Mouse (Mus musculus) forebrain, embryonic 14.5 days (tissue): ENCODE measurements at regions not wholly inside any gene's neighbourhood (a gene's known extent, or its start where the extent isn't known, plus 50 kb on each side); places are given as distances from the start of the nearest gene placed in this dataset.

Experiments used
- ATAC-seq: fragments of 200-750 bp; cut with Nextera tagmentation; 2 replicates; pipeline ENCODE4 v1.8.0; 2017; ENCODE audit warnings: mild to moderate bottlenecking, moderate library complexity
- DNase-seq: peaks from one replicate; pipeline ENCODE4 v3.0.0-alpha.2; 2015; ENCODE audit warnings: low spot score
- H3K27ac ChIP-seq: fragments of 300-500 bp; sonication (generic); 2 replicates; pipeline ENCODE4 v1.5.1; 2014; ENCODE audit warnings: low read depth, mild to moderate bottlenecking, control low read depth, low read length, moderate library complexity
- H3K27me3 ChIP-seq: fragments of 300-500 bp; sonication (generic); replicated peaks from 2 replicates; pipeline ENCODE4 v1.6.1; 2014; ENCODE audit warnings: low read length, control low read depth, mixed read lengths; ENCODE audit not compliant: control insufficient read depth, insufficient read depth
- H3K36me3 ChIP-seq: fragments of 300-500 bp; sonication (generic); 2 replicates; pipeline ENCODE4 v1.6.1; 2014; ENCODE audit warnings: low read length, control low read depth; ENCODE audit not compliant: control insufficient read depth, insufficient read depth
- H3K4me1 ChIP-seq: fragments of 300-500 bp; sonication (generic); 2 replicates; pipeline ENCODE4 v1.6.1; 2014; ENCODE audit warnings: antibody characterized with exemption, low read length, control low read depth; ENCODE audit not compliant: control insufficient read depth, insufficient read depth
- H3K4me2 ChIP-seq: fragments of 300-500 bp; sonication (generic); 2 replicates; pipeline ENCODE4 v1.6.1; 2014; ENCODE audit warnings: mild to moderate bottlenecking, control low read depth, low read length
- H3K4me3 ChIP-seq: fragments of 300-500 bp; sonication (generic); 2 replicates; pipeline ENCODE4 v1.5.1; 2014; ENCODE audit warnings: low read depth, low read length, control low read depth
- H3K9ac ChIP-seq: fragments of 300-500 bp; sonication (generic); 2 replicates; pipeline ENCODE4 v1.6.1; 2014; ENCODE audit warnings: mild to moderate bottlenecking, low read length, control low read depth, moderate library complexity
- H3K9me3 ChIP-seq: fragments of 300-500 bp; sonication (generic); replicated peaks from 2 replicates; pipeline ENCODE4 v1.6.1; 2016; ENCODE audit warnings: low read length, control low read depth, mixed read lengths; ENCODE audit not compliant: control insufficient read depth
- WGBS: fragments of 180-500 bp; shearing (Covaris S2); extraction: QIAGEN DNeasy Blood & Tissue Kit; methylation state at CpG from one replicate; pipeline ENCODE4 v1.1.7; 2014; 5-methylcytosine and 5-hydroxymethylcytosine counted together

DNA sequence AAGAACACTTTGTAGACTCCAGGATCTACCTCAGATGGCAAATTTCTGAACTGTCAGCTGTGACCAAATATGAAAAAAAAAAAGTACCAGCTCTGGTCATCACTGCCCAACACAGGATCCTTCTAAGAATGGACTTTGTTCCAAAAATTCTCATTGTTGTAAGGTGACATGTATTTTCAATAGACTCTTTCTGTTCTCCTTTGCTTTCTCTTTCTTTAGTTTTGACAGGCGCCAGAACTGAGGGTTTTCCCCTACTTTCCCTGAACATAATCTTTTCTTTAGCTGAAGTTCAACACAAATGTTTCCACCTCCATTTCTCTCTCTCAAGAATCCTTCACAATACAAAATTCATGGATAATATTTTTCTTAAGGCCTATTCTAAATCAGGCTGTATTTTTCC lies 579.1 kb upstream of the C030005K15Rik start:
- no peaks in the 10 kb centered on the region for H3K36me3 ChIP-seq
- H3K9ac ChIP-seq, result no peak overlapping the region
- no peaks in the 10 kb centered on the region for H3K27me3 ChIP-seq
- H3K4me3 ChIP-seq, result no peak overlapping the region
- no peak overlapping the region for H3K27ac ChIP-seq
- H3K4me2 ChIP-seq, result no peak overlapping the region
- 88% methylated on average over 1 of the region's 1 CpGs for WGBS
- ATAC-seq (no peak), DNase-seq (no peak)
- H3K4me1 ChIP-seq, result no peaks in the 10 kb centered on the region
- H3K9me3 ChIP-seq, result no peaks in the 10 kb centered on the region

- DNase-seq, result no peak
- no peaks in the 10 kb centered on the region for H3K9me3 ChIP-seq
- H3K4me2 ChIP-seq, result no peak overlapping the region
- no peaks in the 10 kb centered on the region for H3K27me3 ChIP-seq
- 84% methylated on average over 3 of the region's 3 CpGs for WGBS
- H3K4me1 ChIP-seq, result no peaks in the 10 kb centered on the region
- H3K27ac ChIP-seq, result no peak overlapping the region
- no peaks in the 10 kb centered on the region for H3K36me3 ChIP-seq
- H3K4me3 ChIP-seq, result no peak overlapping the region
- no peak overlapping the region for H3K9ac ChIP-seq
- no peak for ATAC-seq
These were observed 583.1 kb upstream of the C030005K15Rik start for GRCm38 (mm10) chr10:98309667-98310066.

DNA sequence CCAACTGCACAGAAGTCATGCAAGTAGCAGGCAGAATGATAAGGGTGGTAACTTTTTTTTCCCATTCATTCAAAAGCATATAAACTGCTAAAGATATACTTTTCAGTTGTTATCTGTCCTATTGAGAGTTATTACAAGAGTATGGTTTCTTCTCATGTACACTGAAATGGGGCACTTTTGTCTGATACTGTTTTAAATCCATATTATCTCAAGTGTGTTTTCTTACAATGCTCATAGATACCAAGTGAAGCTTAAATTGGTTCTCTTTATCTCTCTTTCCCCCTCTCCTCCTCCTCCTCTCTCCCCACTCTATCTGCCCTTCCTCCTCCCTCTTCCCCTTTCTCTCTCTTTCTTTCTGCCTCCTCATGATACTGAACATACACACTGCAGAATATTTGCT lies 584.8 kb upstream of the C030005K15Rik start:
- no peaks in the 10 kb centered on the region for H3K27me3 ChIP-seq
- H3K4me3 ChIP-seq, result no peak overlapping the region
- H3K9me3 ChIP-seq, result no peaks in the 10 kb centered on the region
- ATAC-seq (no peak), DNase-seq (no peak)
- H3K9ac ChIP-seq, result no peak overlapping the region
- H3K27ac ChIP-seq, result no peak overlapping the region
- H3K36me3 ChIP-seq, result no peaks in the 10 kb centered on the region
- no peak overlapping the region for H3K4me2 ChIP-seq
- no peaks in the 10 kb centered on the region for H3K4me1 ChIP-seq

DNA sequence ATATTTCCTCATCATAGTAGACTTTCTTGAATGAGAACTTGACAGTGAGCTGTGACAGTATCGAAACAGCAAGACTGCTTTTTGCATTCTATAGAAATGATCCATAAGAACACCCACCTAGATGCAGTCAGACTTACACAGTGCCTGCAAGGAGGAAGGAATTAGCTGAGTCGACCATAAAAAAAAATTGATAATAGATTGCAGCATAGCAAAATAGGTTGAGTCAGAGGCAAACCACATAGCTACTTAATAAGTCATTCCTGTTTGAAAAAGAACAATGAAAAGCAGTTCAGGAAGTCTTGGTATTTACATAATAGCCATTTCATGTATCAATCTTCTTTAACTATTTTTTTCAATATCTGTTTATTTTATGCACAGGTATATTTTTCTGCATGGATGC lies 591.9 kb upstream of the C030005K15Rik start:
- 83% methylated on average over 2 of the region's 2 CpGs for WGBS
- Histone ChIP-seq H3K27ac (no peak overlapping the region), H3K4me3 (no peak overlapping the region), H3K9ac (no peak overlapping the region), H3K4me1 (no peaks in the 10 kb centered on the region), H3K9me3 (no peaks in the 10 kb centered on the region), H3K36me3 (no peaks in the 10 kb centered on the region), H3K4me2 (no peak overlapping the region), H3K27me3 (no peaks in the 10 kb centered on the region)
- DNase-seq, result no peak
- no peak for ATAC-seq

DNA sequence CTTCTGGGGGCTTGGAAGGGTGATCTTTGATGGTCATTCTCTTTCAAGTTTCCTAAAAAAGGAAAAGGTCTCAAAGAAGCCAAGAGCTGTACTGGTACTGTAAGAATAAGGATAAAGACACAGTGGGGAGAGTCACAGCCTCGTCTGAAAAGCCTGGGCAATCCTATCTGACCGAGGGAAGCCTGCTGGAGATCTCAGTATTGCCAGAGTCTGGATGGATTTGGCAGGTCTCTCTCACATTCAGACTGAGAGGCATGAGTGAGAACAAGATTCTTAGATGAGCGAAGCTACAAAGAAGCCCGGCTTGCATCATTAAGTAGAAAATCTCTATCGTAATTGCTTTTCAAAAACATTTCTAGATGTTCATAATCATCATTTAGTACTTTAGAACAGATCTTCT lies 590.4 kb upstream of the Atp2b1 start:
- H3K27me3 ChIP-seq, result no peaks in the 10 kb centered on the region
- H3K4me2 ChIP-seq, result no peak overlapping the region
- ATAC-seq, result no peak
- H3K36me3 ChIP-seq, result no peaks in the 10 kb centered on the region
- no peaks in the 10 kb centered on the region for H3K9me3 ChIP-seq
- no peaks in the 10 kb centered on the region for H3K4me1 ChIP-seq
- H3K4me3 ChIP-seq, result no peak overlapping the region
- WGBS, result 82% methylated on average over 5 of the region's 5 CpGs
- no peak overlapping the region for H3K27ac ChIP-seq
- DNase-seq, result no peak
- no peak overlapping the region for H3K9ac ChIP-seq

DNA sequence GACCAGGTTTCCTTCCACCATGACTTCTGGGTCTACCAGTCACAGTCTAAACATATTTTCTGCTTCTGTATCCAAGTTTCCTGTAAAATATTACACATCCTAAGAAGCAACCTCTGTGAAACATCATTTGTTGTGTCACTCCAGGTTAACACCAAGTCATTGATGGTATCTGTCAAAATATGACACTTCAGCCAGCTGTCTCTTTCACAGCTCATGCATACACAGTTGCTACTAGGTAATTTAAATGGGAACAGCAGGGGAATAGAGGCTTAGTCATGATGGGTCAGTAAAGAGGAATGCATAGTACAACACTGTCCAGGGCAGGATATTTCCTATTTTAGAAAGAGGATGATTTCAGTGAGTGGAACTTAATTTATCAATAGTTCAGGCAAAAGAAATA lies 589.6 kb upstream of the Atp2b1 start:
- no peak for ATAC-seq

DNA sequence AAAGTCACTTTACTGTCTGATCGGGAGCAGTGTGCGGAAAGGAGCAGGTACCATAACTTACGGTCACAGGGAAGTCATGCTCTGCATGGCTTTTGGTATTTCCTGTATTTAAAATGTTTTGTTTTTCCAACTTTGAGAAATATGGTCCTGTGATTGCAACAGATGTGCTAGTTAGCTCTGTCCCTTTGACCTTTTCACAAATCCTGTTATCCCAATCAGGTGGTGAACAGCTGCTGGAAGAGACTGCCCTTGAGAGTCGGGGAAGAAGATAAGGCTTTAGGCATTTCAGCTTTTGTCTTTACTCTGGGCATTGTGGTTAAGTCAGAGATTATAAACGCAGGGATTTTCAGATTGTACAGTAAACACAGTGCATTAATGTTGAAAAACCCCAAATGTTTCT lies 588.5 kb upstream of the Atp2b1 start:
- no peak overlapping the region for H3K4me3 ChIP-seq
- no peaks in the 10 kb centered on the region for H3K9me3 ChIP-seq
- H3K27ac ChIP-seq, result no peak overlapping the region
- no peak for DNase-seq
- WGBS, result 77% methylated on average over 5 of the region's 5 CpGs
- H3K4me1 ChIP-seq, result no peaks in the 10 kb centered on the region
- H3K36me3 ChIP-seq, result no peaks in the 10 kb centered on the region
- H3K9ac ChIP-seq, result no peak overlapping the region
- H3K27me3 ChIP-seq, result no peaks in the 10 kb centered on the region
- ATAC-seq, result no peak
- H3K4me2 ChIP-seq, result no peak overlapping the region

More for the DNA sequence above, 589.6 kb upstream of the Atp2b1 start:
- Histone ChIP-seq H3K9me3 (no peaks in the 10 kb centered on the region), H3K4me1 (no peaks in the 10 kb centered on the region), H3K36me3 (no peaks in the 10 kb centered on the region), H3K27ac (no peak overlapping the region), H3K9ac (no peak overlapping the region), H3K4me2 (no peak overlapping the region), H3K27me3 (no peaks in the 10 kb centered on the region), H3K4me3 (no peak overlapping the region)
- DNase-seq, result no peak

DNA sequence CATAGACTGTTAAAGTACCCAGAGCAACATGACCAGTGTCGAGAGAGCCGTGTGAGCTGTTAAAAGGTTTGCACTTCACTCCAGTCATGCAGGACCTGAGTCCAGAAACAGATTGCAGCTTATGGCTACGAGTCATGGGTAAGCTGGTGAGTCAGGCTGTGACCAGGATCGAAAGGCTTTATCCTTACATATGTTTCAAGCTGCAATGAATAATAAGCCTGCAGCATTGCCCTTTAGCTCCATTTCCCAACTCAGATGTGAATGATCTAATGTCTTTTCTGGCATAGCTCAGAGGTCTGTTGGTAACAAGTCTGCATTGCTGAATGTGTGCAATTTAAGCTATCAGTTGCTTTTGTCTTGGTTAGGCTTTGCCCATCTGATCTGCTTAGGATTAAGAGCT lies 581.5 kb upstream of the Atp2b1 start:
- no peaks in the 10 kb centered on the region for H3K36me3 ChIP-seq
- no peak overlapping the region for H3K4me3 ChIP-seq
- H3K4me2 ChIP-seq, result no peak overlapping the region
- H3K4me1 ChIP-seq, result no peaks in the 10 kb centered on the region
- no peak overlapping the region for H3K9ac ChIP-seq
- peak; percentile 17 for DNase-seq
- H3K27ac ChIP-seq, result no peak overlapping the region
- ATAC-seq, result no peak
- H3K27me3 ChIP-seq, result no peaks in the 10 kb centered on the region
- WGBS, result 64% methylated on average over 4 of the region's 4 CpGs
- H3K9me3 ChIP-seq, result no peaks in the 10 kb centered on the region

DNA sequence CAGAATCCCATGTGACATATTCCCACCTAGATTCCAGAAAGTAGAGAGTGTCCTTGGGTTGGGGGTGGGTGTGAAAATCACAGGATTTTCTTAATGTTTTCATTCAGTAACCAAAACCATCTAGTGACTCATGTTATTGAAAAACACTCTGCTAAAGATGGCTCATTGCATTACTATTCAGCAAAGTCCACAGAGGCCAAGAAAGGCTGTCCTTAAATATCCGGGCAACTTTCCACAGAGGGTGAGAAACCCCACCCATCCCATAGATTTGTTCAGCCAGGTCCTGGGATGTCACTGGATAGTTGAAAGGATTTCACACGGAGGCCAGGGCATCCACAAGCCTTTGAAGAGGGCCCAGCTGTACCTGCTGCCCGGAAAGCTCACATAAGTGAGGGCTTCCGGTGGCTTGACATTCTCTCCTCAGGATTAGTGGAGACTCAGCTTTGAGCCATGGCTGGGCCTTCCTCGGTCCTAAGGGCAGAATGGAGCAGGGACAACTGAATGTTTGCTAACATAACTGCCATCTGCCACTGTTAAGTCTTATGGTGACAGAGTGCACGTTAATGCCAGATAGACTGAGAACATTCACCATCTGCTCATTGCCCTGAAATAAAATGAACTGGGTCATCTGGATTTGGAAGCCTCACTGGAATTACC lies 580.7 kb upstream of the Atp2b1 start:
- Histone ChIP-seq H3K27ac (no peak overlapping the region), H3K4me1 (no peaks in the 10 kb centered on the region), H3K27me3 (no peaks in the 10 kb centered on the region), H3K4me2 (no peak overlapping the region), H3K9ac (no peak overlapping the region), H3K4me3 (no peak overlapping the region), H3K9me3 (no peaks in the 10 kb centered on the region), H3K36me3 (no peaks in the 10 kb centered on the region)
- DNase-seq, result no peak
- peak; percentile 37; the same call in 1 of the 2 replicates for ATAC-seq
- 68% methylated on average over 6 of the region's 6 CpGs for WGBS
